Mouse (Mus musculus) cerebellum, adult 2 months (tissue): ENCODE measurements around the gene Mapk8.

Experiments
- CTCF ChIP-seq: fragments of 200-500 bp; IDR thresholded peaks from 2 replicates; pipeline ENCODE4 v1.5.1; 2011; ENCODE audit warnings: low read depth, mild to moderate bottlenecking, control low read depth, low read length, moderate library complexity, borderline replicate concordance; ENCODE audit not compliant: insufficient read depth
- POLR2A ChIP-seq: fragments of 200-500 bp; IDR thresholded peaks from 2 replicates; pipeline ENCODE4 v1.6.1; 2011; ENCODE audit warnings: low read length, control low read depth, borderline replicate concordance; ENCODE audit not compliant: insufficient read depth

DNA sequence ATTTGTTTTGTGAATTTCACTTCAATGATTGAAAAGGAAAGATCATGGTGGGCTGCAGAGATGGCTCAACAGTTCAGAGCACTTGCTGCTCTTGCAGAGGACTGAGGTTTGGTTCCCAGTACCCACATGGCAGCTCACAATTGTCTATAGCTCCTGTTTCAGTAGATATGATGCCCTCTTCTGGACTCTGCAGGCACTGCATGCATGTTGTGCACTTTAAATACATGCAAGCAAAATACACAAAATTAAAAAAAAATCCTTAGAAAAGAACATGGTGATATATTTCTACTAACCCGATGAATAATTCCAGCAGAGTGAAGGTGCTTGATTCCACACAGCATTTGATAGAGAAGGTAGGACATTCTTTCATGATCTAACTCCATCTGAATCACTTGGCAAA is 44.6 kb downstream of the Mapk8 start:
- no peak for TF ChIP-seq CTCF
- no peak for TF ChIP-seq POLR2A
